Mouse (Mus musculus) small intestine, adult 2 months (tissue): ENCODE measurements at regions not wholly inside any gene's neighbourhood (a gene's known extent, or its start where the extent isn't known, plus 50 kb on each side); places are given as distances from the start of the nearest gene placed in this dataset.

Source experiments
- H3K27ac ChIP-seq: fragments of 200-500 bp; 2 replicates; pipeline ENCODE4 v1.5.1; 2012; ENCODE audit warnings: low read depth, low read length, control low read depth, inconsistent platforms; ENCODE audit not compliant: insufficient read depth
- H3K27me3 ChIP-seq: fragments of 200-500 bp; 2 replicates; pipeline ENCODE4 v1.6.1; 2012; ENCODE audit warnings: mild to moderate bottlenecking, moderate library complexity, low read length, inconsistent platforms; ENCODE audit not compliant: control insufficient read depth, insufficient read depth
- H3K36me3 ChIP-seq: fragments of 200-500 bp; 2 replicates; pipeline ENCODE4 v1.6.1; 2012; ENCODE audit warnings: mild to moderate bottlenecking, low read length, control low read depth, inconsistent platforms; ENCODE audit not compliant: control insufficient read depth, insufficient read depth
- H3K4me1 ChIP-seq: fragments of 200-500 bp; 2 replicates; pipeline ENCODE4 v1.6.1; 2012; ENCODE audit warnings: low read length, inconsistent platforms, mixed read lengths; ENCODE audit not compliant: control insufficient read depth, insufficient read depth, insufficient read length
- H3K4me3 ChIP-seq: fragments of 200-500 bp; 2 replicates; pipeline ENCODE4 v1.5.1; 2012; ENCODE audit warnings: low read depth, mild to moderate bottlenecking, control low read depth, inconsistent platforms, low read length, moderate library complexity
- CTCF ChIP-seq: fragments of 200-500 bp; IDR thresholded peaks from 2 replicates; pipeline ENCODE4 v1.5.1; 2012; ENCODE audit warnings: low read depth, mild to moderate bottlenecking, control low read depth, inconsistent platforms, low read length, moderate library complexity, mixed read lengths; ENCODE audit not compliant: insufficient replicate concordance, insufficient read length; ENCODE audit errors: extremely low read depth
- POLR2A ChIP-seq: fragments of 200-500 bp; IDR thresholded peaks from 2 replicates; pipeline ENCODE4 v1.6.1; 2012; ENCODE audit warnings: low read depth, mild to moderate bottlenecking, control low read depth, inconsistent platforms, low read length, moderate library complexity
- WGBS: fragments of 180-500 bp; shearing (Covaris S2); methylation state at CpG from one replicate; pipeline ENCODE4 v1.1.7; 2018; 5-methylcytosine and 5-hydroxymethylcytosine counted together

DNA sequence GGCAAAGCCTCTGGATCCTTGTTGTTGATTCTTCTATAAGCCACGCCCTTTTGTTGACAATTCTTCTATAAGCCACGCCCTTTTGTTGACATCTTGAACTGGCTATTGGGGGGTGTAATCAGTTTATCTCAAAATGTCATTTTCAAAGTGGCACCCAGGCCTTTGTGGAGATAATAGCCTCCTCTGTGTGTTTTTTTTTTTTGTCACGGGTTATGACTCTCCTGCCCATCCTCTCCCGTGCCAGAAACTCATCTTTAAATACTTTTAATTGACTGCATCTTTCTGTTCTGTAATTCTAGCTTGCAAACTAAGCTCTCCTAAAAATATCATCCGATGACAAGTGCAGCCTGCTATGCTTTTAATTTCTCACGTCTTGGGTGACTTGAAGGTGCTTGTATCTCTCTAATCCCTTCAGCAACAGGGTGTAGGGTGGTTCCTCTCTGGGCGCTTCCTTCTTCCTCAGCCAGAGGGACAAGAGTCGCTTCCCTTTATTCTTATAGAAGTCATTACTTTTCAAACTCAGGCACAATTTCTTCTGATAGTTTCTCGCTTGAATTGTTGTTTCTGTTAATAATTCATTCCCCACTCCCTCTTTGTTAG lies 77.0 kb upstream of the Slc38a2 start:
- H3K36me3 ChIP-seq: no peaks in the 10 kb centered on the region
- H3K4me1 ChIP-seq: peaks cover 2% of the 10 kb centered on the region; the same call in 1 of the 2 replicates
- 65% methylated on average over 9 of the region's 9 CpGs for WGBS
- TF ChIP-seq CTCF (no peak), POLR2A (no peak)
- no peak overlapping the region for H3K4me3 ChIP-seq
- H3K27me3 ChIP-seq: no peaks in the 10 kb centered on the region
- no peak overlapping the region for H3K27ac ChIP-seq

DNA sequence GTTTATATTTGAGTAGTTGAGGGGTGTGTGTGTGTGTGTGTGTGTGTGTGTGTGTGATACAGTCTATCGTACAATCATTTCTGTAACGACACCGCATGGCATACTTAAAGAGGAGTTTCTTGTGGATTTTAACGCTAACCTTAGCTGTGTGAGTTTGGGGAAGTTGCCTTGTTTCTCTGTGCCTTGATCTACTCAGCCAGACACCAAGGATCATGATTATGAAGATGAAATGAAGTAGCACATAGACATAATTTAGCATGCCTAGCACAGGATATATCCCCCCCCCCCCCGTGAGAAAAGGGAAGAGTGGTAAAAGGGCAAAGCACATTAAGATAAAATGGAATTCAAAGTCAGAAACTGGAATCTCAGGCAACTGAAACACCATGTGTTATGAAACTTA lies 75.6 kb upstream of the Slc38a2 start:
- WGBS: 77% methylated on average over 5 of the region's 5 CpGs
- TF ChIP-seq POLR2A (no peak), CTCF (no peak)
- peaks cover 2% of the 10 kb centered on the region; the same call in 1 of the 2 replicates for H3K4me1 ChIP-seq
- no peaks in the 10 kb centered on the region for H3K27me3 ChIP-seq
- no peak overlapping the region for H3K4me3 ChIP-seq
- no peaks in the 10 kb centered on the region for H3K36me3 ChIP-seq
- H3K27ac ChIP-seq: no peak overlapping the region

DNA sequence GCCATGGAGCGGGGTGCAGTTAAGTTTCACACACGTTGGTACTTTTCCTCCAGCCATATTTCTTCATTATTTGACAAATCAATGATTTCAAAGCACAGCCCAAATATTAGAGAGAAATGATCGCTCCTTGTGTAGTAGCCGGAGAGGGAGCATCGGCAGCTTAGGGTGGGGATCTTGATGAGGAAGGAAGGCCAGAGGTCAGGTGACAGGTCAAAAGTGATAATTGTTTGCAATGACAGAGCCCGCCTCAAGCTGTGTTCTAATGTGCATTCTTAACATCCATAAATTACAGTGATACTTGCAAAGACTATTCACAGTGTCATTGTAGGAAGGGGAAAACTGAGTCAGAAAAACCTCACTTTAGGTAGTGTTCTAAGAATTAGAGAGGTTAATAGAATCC lies 75.1 kb upstream of the Slc38a2 start:
- no peaks in the 10 kb centered on the region for H3K36me3 ChIP-seq
- no peak overlapping the region for H3K4me3 ChIP-seq
- TF ChIP-seq POLR2A: no peak
- TF ChIP-seq CTCF: no peak
- 68% methylated on average over 6 of the region's 6 CpGs for WGBS
- H3K27ac ChIP-seq: no peak overlapping the region
- no peaks in the 10 kb centered on the region for H3K27me3 ChIP-seq
- H3K4me1 ChIP-seq: peaks cover 2% of the 10 kb centered on the region; the same call in 1 of the 2 replicates

DNA sequence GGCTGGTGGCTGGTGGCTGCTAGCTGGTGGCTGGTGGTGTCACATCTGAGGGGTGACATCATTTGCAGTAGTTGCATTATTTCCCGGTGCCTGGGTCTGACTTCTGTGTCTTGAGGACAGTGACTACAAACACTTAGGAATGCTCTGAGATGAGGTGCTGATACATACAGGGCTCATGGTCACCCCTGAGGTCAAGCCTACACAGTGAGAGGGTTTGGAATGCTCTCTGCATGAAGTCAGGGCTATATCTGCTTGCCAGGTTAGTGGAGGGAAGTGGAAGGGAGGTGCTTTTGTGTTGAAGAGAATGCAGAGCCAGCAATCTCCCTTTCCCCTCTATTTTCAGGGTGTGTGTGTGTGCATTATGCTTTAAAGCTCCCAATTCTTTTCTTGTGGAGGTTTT lies 74.1 kb upstream of the Slc38a2 start:
- WGBS: 76% methylated on average over 1 of the region's 1 CpGs
- TF ChIP-seq POLR2A (no peak), CTCF (no peak)
- Histone ChIP-seq H3K27me3 (no peaks in the 10 kb centered on the region), H3K27ac (no peak overlapping the region), H3K4me3 (no peak overlapping the region), H3K4me1 (peaks cover 6% of the 10 kb centered on the region; the same call in 1 of the 2 replicates), H3K36me3 (no peaks in the 10 kb centered on the region)

DNA sequence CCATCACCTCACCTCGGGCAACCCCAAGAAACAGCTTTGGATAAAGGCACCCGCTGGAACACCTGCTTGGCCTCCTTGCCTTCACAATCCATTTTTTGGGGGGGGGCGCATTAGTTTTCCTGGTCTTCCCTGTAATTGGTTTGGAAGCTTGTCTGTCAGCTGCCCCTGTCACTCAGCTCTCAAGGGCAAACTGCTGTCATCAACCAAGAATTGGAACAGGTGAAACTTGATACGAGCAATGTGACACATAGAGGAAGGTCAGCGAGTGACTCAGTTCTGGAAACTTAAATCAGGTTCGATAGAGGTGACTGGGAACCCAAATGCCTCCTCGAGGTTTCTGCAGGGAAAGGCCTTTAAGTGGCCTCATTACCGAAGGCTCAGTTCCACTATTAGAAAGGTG lies 73.2 kb upstream of the Slc38a2 start:
- no peak for TF ChIP-seq POLR2A
- no peak for TF ChIP-seq CTCF
- no peak overlapping the region for H3K27ac ChIP-seq
- WGBS: 84% methylated on average over 8 of the region's 8 CpGs
- peaks cover 8% of the 10 kb centered on the region for H3K4me1 ChIP-seq
- no peak overlapping the region for H3K4me3 ChIP-seq
- H3K36me3 ChIP-seq: no peaks in the 10 kb centered on the region
- no peaks in the 10 kb centered on the region for H3K27me3 ChIP-seq

DNA sequence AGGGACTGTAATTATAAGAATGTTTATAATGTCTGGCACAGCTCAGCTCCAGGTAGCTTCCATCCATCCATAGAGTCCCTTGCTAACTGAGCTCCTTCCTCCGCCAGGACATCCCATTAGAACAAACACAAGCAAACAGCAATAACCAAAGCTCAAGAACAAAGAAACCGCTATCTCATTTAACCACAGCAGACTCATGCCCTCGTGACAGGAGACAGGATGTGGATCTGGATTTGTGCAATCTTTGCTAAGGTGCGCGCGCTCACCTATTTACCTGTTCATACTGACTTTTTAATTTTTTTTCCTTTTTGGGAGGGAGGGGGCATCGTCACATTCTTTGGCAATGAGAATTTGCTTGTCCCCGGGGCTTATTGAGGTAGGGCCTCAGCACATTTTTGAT lies 71.3 kb upstream of the Slc38a2 start:
- Histone ChIP-seq H3K36me3 (no peaks in the 10 kb centered on the region), H3K4me3 (no peak overlapping the region), H3K27ac (no peak overlapping the region), H3K27me3 (no peaks in the 10 kb centered on the region), H3K4me1 (peaks cover 8% of the 10 kb centered on the region)
- TF ChIP-seq CTCF (no peak), POLR2A (no peak)
- WGBS: 91% methylated on average over 8 of the region's 8 CpGs

DNA sequence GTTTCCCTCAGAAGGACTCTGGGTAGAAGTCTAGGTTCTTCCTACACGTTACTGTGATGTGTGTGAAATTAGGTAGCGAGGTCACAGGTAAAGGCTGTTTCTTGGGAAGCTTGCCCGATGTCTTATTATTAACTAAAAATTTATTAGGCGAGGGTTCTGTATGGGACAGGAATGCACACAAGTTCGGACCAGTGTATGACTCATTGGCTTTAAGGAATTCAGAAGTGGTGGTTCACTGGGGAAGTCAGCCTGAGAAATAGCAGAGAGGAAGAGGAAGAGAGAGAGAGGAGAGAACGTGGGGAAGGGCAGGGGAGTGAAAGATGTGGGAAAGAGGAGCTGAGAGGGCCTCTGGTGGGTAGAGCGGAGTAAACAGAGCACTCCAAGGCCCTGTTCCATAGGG lies 70.8 kb upstream of the Slc38a2 start:
- H3K4me1 ChIP-seq: peaks cover 8% of the 10 kb centered on the region
- H3K4me3 ChIP-seq: no peak overlapping the region
- H3K27me3 ChIP-seq: no peaks in the 10 kb centered on the region
- H3K36me3 ChIP-seq: no peaks in the 10 kb centered on the region
- 77% methylated on average over 7 of the region's 7 CpGs for WGBS
- no peak overlapping the region for H3K27ac ChIP-seq
- no peak for TF ChIP-seq CTCF
- TF ChIP-seq POLR2A: no peak
